Mouse (Mus musculus) liver, embryonic 14.5 days (tissue): ENCODE measurements at regions not wholly inside any gene's neighbourhood (a gene's known extent, or its start where the extent isn't known, plus 50 kb on each side); places are given as distances from the start of the nearest gene placed in this dataset.

Source experiments
- CTCF ChIP-seq: IDR thresholded peaks from 2 replicates; pipeline ENCODE4 v1.5.1; 2016; ENCODE audit warnings: antibody characterized with exemption, low read depth, control low read depth
- EP300 ChIP-seq: IDR thresholded peaks from 2 replicates; pipeline ENCODE4 v1.6.1; 2016; ENCODE audit warnings: antibody characterized with exemption, low read depth

- no peak for TF ChIP-seq CTCF
- TF ChIP-seq EP300, result no peak
Observed at GRCm38 (mm10) chr19:14124986-14125385, 211.7 kb downstream of the Olfr1505 start.
